Mouse (Mus musculus) B cell, adult 2 months (primary cell): ENCODE measurements around the gene Anxa3.

Source experiments
- DNase-seq, 2 experiments: peaks; one replicate each; pipeline ENCODE4 v3.0.0; 2022

The Anxa3 gene

DNA sequence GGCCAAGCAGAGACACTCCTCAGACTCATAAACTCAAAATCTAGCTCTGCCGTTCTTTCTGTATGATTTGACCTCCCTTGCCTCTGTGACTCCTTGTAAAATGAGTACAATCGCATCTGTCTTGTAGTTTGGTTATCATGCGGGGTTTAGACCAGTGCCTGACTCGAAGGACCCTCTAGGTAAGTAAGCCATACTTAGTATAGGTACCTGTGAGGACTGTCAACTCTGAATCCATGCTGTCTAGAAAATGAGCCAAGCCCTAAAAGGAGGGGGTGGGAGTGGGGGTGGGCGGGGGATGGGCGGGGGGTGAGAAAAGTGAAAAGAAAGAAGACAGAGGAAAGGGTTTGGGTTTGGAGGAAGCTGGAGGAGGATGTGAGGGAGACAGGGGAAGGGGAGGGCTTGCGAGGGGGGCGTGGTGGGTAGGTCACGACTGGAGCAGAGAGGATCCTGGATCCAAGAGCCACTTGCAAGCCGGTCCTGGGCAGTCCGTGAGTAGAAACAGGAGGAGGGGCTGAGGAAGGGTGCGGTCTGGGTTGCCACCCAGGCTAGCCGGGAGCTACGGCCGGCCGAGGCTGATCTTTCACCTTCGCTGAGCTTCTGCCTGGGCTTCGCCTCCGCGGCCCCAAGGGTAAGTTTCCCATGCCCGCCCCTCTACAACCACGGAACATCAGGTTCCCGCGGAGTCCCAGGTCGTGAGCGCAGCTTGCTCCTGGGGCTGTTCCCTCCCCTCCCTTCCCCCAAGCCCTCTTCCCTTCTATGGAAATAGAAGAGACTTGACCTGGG lies at the start of gene Anxa3:
Anxa3 (plus strand) TSS at position 404 of the 783 bp plus-strand sequence.
- no peak for DNase-seq

DNA sequence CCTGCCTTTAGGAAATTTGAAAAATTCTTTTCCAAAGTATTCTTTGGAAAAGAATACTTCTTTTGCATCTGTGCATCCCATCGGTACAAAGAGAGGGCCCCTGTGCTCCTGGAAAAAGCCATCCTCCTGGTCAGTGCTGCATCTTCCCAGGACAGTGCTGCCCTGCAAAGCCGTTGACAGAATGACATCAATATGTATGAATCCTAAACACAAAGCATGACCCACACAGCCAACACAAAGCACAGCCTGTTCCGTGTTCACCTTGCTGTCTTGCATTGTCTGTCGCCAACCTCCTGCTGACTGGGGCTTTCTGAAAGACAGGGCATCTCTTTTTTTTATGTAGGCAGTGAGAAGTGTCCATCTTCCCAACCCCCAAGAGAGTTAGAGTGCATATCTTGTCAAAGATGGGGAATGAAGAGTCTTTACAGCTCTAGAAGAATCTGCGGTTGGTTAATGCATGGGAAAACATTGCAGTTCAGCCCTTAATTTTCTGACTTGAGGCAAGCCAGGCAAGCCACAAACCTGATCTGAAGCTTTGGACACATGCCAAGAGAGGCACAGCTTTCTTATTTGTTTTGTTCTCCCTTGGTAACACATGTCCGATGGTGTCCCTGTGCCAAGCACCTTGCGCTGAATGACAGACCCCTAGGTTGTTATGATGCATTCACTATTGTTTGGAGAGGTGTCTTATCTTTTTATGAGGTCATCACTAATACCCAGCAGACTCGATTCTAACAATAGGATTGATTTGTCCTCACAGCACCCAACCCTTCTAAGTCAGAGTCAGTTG lies 45.7 kb upstream of the Anxa3 start:
- no peak for DNase-seq

DNA sequence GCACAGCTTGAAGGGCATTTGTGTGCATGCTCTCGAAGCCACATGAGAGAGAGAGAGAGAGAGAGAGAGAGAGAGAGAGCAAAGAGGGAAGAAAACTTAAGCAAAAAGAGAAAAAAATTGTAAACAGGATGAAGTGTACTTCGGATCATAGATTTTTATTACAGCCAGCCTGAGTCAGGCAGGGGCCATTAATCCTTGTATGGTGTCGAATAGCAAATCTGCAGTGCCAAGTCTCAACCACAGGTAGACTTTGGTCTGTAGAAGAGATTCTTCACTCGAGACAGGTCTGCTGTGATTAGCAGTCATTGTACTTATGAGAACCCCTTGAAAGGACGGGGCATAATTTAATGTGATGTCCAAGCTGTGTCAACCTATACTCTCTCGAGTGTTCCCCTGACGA lies 35.5 kb upstream of the Anxa3 start:
- DNase-seq, result no peak

DNA sequence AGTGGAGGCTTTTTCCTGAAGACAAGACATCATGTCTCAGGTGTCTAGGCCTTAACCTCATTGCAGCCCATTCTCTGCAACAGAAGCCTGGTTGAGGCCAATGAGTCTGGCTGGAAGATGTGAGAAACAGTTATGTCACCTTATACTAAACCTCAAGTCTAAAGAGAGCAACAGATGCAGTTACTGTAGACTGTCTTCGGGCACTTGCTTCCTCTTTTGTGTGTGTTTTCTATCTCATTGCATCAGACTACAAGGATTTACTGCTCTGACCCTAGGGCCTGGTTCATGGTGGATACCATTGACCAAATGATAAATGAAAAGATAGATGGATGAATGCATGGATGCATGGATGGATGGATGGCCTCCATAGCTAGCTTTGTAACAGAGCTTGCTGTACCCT lies 31.1 kb upstream of the Anxa3 start:
- no peak for DNase-seq

DNA sequence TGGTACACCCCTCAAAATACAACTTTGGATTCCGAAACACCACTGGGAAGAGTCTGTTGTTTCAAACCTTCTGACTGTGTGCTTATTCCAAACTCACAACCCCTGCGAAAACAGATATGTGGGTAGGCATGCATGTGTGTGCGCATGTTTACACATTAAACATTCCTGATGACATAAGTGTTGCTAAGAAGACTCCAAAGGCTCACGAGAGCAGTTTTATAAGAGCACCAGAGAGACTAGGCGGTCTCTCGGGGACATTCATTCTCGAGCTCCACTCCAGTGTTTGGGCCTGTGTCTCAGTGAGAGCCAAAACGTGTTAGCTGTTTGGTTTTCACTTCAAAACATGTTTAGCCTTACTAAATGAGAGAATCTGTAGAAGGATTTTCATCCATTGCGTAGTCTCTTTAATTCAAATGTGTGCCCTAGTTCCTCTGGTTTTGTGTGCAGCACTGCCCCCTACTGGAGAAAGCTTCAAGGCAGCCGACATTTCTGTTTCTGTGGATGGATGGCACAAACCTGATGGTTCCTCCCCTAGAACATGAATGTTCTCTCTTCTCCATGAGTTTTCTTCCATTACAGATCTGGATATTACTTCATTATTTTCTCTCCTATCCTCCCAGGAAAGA lies 24.2 kb upstream of the Anxa3 start:
- DNase-seq, result peak; percentile 32 to 33

DNA sequence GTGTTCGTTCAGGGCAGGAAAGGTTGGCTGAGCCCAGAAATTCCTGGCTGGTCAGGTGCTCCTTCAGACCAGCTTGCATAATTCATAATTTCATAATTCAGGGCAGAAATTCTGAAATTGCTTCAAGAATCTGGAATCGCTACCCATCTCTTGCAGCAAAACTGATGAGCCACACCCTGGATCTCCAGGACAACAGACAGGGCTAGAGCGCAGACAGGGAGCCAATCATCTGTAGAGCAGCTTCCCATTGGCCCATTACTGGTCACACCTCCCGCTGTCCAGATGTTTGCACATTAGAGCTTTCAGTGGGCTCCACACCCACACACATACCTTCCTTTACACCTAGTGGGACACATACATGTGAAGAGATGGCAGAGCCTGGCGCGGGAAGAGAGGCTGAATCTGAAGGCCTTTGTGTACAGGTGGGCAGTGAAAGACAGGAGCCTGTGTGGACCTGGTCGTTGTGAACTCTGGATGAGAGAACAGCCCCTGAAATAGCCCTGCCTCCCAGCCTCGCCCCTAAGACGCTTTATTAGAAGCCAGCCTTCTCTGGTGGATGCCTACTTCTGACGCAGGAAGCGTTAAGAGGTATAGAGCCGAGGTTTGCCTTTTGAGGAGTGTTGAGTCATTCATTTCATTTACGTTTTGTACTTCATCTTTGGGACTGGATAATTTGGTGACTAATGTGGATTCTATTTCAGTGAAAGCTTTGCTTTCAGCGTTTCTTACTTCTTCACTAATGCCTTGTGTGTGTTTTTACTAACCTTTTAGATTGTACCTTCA lies 9.4 kb upstream of the Anxa3 start:
- DNase-seq, result no peak

DNA sequence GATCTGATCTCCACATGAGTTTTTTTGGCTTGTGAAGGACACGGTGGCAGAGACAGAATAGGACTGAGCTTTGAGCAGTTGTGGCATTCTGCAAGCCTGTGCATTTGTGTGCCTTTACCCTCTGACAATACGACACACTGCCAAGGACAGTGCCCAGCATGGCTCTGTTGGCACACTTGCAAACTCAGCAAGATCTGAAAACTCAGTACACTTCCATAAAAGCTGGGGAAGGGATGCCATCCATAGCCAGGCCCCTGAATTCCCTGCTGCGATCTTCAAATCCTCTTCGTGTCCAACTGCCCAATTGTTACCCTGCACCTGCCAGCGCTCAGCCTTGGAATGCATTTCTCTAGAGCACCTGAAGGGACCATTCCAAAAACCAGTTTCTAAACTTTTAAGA lies 8.0 kb upstream of the Anxa3 start:
- no peak for DNase-seq

DNA sequence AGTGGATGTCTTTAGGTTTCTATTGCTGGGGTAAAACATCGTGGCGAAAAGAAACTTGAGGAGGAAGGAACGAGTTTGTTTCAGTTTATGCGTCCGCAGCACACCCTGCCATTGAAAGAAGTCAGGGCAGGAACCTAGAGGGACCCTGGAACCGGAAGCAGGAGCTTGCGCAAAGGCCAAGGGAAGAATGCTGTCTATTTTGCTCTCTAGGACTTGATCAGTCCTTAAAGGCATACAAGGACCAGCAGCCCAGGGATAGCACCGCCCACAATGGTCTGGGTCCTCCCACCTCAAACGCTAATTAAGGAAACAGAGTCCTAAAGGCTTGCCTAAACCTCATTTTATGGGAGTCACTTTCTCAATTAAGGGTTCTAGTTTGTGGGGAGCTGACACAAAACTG lies 717 bp upstream of the Anxa3 start:
- DNase-seq, result no peak

DNA sequence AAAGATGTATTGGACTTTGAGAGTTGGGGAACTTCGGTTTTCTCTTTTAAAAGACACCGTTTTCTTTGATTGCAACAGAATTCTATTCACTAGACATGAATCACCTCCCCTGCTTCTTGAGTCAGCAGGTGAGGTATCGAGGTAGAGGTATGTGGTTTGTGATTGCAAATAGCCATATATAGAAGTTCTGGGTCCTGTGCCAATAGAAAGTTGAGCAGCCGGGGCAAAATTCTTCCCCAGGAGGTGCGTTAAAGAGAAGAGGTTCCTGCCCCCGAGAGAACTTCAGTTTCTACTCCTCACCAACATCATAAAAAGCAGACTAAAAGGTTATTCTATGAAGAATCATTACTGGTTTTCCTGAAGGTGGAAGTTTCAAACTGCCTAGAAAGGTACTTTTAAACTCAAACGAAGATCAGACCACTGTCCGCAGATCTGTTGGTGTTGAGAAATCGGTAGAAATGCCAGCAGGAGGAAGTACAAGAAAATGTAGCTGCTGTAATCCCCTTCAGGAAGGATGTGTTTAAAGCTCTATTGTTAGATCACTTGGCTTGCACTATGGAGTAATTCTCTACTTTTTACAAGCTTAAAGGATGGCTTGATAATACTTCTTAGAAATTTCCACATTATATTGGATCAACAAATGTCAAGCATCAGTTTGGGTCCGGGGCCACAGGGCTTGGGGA lies 955 bp downstream of the Anxa3 start:
- DNase-seq, result no peak

DNA sequence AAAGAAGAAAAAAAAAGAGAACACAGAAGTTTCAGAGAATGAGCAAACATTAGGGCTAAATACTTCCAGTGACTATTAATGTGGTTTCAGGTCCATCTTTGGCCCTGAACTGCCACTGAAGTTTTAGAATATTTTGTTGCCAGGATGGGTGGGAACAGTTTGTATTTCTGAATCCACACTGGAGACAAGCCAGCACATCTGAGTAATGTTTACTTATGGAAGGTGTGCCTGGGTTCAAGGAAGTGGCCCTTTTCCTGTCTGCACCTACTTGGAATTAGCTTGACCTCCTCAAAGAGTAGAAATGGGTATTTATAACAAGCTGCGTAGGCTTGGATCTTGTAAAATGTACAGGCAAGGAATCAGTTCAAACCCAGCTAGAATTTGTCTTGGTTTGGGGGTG lies 2.6 kb downstream of the Anxa3 start:
- no peak for DNase-seq

DNA sequence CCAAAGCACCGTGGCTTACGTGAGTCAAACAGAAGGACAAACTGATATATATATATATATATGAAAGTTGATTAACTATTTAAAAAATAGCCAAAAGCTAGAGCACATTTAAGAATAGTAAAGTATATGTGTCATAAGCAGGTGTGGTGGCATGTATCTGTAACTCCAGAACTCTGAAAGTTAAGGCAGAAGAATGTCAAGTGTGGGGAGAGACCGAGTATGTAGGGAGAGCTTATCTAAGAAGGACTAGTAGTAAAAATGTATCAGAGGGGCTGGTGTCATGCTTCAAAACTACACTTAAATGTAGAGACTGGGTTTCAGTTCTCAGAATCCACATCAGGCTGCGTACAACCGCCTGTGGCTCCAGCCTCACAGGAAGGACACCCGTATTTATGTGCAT lies 4.3 kb downstream of the Anxa3 start:
- no peak for DNase-seq

DNA sequence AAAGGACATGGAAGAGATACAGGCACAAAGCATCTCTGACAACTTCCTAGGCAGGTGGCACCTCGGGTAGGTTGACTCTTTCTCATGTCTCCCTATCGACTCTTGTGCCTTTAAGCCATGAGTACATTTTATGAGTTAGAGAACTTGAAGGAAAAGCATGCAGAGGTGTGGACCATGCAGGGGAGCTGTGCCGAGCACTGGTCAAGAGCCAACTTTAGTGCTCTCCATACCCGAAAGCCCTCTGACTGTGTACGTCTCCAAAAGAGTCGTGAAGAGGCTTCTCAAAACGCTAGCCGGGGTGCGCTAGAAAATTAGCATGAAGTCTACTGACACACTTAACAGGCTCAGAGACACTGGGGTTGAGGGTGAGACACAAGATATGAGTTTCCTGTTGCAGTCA lies 6.0 kb downstream of the Anxa3 start:
- no peak for DNase-seq

DNA sequence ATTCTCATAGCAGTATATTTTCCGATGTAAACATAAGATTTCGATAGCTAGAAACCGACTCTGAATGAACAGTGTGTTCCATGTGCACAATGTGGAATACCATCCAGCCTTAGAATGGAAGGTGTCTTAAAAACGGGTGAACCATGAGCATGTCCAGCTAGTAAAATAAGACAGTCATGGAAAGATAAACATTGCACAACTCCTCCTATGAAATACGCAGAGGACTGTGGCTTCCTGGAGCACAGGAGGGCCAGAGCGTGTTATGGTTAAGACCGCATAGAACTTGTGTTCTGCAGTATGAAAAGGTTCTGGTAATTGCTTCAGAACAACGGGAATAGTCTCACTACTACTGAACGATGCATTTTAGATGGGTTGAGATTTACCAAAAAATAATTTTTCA lies 6.8 kb downstream of the Anxa3 start:
- DNase-seq, result no peak

DNA sequence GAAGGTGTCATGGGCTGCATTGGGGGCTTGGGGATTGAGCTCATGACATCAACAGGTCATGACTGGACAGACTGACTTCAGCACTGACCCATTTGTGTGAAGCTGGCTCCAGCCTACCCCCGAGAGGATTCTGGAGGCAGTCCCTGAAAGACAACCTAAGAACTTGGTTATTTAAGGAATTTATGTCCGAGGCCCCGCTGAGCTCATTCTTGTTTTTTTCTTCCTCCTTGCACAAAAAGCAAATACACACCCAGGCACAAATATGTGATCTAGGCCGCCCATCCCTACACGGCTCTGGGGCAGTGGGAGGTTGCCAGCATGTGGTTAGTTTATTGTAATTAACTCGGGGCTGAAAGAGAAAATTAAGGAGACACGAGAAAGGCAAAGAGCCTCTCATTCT lies 9.0 kb downstream of the Anxa3 start:
- DNase-seq, result no peak

DNA sequence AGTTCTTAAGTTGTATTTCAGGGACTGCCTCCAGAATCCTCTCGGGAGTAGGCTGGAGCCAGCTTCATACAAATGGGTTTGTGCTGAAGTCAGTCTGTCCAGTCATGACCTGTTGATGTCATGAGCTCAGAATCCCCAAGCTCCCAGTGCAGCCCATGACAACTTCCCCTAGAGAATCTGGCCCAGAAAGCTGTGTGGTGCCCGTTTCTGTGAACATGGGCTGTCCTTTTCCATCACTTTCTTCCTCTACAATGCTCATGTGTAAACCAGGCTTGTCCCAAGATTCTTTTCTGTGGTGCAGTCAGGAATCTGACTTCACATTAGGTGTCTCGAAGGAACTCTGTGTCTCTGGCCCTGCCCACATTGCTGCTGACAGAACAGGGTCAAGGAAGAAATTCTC lies 10.0 kb downstream of the Anxa3 start:
- no peak for DNase-seq

DNA sequence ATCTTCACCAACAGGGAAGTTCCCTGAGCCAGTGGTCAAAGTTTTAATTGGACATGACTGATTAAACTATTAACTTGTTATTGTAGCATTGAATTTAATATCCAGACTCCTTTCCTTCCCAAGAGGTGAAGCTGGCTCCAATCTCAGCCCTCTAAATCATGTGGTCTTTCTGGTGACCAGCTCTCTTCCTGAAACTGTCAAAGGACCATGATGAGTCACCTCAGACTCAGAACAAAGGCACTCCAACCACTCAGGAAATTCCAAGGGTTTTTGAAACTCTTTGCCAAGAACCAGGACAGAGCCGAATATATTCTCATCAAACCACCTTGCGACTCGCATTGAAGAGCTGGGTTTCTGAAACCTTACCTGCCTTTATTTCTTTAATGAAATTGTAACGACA lies 11.2 kb downstream of the Anxa3 start:
- DNase-seq, result no peak

DNA sequence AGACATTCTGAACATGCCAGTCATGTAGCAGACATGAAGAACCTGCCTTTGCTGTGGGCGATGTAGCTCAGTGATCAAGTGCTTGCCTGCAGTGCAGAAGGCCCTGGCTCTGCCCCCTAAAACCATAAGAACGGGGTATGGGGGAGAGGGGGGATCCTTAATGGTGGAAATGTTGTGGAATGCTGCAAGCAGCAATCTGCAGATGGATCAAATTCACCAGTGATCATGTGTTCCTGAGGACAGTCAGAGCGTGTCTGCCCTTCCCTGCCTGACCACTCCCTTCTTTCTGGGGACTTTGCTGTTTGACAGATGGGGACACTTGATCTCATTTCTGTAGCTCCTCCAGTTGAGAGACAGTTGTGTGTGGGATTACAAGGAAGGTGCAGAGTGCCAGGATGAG lies 11.7 kb downstream of the Anxa3 start:
- DNase-seq, result no peak

DNA sequence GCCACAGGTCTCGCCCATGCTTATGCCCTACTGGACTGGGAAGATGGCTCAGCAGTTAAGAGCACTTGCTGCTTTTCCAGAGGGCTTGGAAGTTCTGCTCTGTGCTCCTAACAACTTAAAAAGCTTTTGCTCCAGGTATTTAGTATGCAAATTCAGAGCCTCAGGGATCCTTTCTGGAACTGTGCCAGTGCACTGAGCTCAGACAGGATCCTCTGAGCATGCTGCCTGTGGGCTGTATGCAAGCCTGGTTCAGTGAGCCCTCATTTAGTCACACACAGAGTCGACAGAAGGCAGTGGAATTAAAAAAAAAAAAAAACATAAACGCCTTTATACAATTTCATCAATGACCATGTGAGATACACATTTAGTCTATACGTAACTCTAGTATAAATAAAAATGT lies 17.5 kb downstream of the Anxa3 start:
- no peak for DNase-seq

DNA sequence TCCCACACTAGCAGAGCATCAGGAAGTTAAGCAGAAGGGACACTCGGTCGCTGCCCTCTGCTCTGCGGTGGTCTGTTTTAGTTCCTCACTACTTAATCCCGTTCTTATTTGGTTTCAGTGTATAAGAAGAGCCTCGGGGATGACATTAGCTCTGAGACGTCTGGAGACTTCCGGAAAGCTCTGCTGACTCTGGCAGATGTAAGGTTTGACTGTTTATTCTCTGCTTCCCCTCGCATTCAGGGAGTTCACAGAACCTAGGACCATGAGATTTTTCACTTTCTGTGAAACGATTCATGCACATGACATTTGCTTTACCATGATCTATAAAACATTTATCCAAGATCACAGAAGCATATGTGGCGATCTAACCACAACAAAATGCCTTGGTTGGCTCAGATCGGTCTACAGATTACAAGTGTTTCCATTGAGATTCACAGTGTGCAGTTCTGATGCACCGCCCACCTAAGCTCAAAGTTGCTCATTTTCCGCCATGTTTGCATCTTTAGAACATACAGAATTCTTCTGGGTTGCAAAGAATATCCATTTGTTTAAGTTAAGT lies 31.7 kb downstream of the Anxa3 start:
- no peak for DNase-seq

DNA sequence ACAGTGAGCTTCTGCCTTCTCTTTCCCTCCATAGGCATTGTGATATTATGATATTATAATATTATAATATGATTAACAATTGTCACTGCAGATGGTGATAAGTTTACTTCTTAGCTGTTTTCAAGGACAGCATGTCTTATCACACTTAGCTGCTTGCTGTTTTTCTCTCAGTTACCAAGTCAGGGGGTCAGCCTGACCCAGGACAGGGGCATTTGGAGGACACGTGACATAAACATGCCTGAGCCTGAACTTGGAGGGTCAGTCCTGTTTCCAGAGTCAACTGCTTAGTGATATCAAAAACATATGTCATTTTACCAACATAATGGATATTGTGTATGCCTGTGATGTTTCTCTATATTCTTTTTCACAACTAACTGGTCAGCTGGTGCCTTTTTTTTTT lies 34.0 kb downstream of the Anxa3 start:
- DNase-seq, result no peak

DNA sequence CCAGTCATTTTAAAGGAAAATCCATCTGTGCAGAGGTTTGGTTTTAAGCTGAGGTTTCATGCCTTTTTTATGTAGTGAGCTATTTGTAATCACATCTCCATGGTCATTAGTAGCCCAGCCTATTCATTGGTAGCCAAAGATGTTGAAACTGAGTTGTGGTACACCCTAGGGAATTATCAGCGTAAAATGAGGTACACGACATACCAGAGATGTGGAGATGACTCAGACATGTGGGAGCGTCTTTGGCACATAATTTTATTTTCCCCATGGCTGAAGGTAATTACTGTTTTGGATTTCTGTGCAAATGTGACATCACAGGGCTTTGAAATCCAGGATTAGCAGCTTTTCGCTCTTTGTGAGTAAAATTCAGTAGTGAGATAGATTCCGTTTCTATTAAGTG lies 41.2 kb downstream of the Anxa3 start:
- DNase-seq, result no peak

DNA sequence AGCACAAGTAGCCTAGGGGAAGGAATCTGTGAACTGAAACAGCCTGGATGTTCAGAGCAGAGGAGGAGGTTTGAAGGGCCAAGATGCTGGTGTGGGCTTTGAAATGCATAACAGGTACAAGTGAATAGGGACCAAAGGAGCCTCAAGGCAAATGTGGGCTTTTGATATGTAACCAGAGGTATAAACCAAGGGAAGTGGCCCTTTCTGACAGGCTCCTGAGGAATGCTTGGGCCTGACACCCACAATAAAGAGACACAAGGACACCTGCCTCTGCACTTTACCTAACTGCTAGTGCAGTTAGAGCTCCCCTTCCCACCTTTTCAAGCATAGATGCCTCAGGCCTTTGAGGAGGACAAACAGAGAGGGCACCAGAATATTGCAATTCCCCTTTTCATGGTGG lies 54.8 kb downstream of the Anxa3 start:
- no peak for DNase-seq
